Mouse (Mus musculus): Measurements from ENCODE around the gene Rgs10.

GRCm38 (mm10) chr7:128379162-128379805 lies 39.3 kb downstream of the Rgs10 start:
- TF ChIP-seq POLR2A (IDR thresholded peaks at IDR 0.05; ENCODE audit: low read depth, low read length) (no peak), CTCF (IDR thresholded peaks at IDR 0.05; ENCODE audit: borderline replicate concordance, insufficient read depth, low read length) (no peak)
